Mouse (Mus musculus) frontal cortex, postnatal 10 days (tissue): ENCODE results near the gene Mrrf.
"Not testable (repeated sequence)": the region's sequence is repeated elsewhere in the genome, so short reads cannot be mapped to it uniquely, and the experiment has no call there.

Experiments used
- DNase-seq, 2 experiments: peaks; one replicate each; pipeline ENCODE4 v3.0.0; 2022; ENCODE audit warnings: low spot score in 2 of 2, mixed read lengths in 1 of 2

Gene Mrrf

GRCm38 (mm10) chr2:36129051-36129450 is 7.1 kb upstream of the Mrrf start:
- no peak for DNase-seq

DNA sequence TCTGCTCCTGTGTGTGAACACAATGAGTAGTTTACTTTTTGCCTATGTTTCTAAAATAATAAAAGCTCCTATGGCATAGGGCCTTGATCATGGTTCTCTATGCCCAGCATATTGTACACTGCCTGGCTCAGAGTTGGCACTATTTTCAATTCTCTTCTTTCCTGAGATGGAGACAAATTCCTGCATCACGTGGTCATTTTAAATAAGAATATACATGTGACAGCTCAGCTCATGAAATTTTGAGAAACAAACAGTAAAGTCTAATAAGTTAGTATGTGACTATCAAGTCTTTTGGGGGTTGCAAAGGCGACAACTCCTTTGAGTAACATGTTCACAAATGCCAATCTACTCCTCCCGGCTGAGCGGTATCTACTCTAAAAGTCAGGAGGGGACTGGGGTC is 302 bp upstream of the Mrrf start:
- no peak for DNase-seq

- DNase-seq, result no peak
Measured at GRCm38 (mm10) chr2:36139096-36139495, 2.9 kb downstream of the Mrrf start.

DNA sequence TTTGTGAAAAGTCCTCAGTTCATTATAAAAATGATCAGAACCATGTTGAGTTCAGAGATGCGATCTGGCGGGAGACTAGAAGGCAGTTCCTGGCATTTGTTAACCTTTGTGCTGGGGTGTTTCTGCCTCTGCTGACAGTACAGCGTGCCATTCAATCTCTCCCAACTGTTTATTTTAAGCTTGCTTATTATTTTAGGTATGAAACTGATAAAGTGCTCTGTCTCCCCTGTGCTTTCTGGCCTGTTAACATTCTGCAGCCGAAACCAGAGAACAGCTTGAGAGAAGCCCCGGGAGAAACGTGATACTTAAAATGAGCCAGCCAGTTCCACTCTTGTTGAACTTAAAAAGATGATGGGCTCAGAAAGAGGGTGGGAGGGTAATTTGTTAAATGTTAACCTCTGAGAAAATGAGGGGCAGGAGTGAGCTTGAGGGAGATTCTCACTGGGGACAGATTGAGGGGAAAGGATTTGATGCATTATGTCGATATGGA is 12.7 kb downstream of the Mrrf start:
- DNase-seq, result no peak

- DNase-seq, result not testable (repeated sequence)
Measured at GRCm38 (mm10) chr2:36152401-36152800, 16.2 kb downstream of the Mrrf start.

- no peak for DNase-seq
Measured at GRCm38 (mm10) chr2:36157461-36157860, 21.3 kb downstream of the Mrrf start.

- no peak for DNase-seq
Measured at GRCm38 (mm10) chr2:36159336-36159735, 23.1 kb downstream of the Mrrf start.

DNA sequence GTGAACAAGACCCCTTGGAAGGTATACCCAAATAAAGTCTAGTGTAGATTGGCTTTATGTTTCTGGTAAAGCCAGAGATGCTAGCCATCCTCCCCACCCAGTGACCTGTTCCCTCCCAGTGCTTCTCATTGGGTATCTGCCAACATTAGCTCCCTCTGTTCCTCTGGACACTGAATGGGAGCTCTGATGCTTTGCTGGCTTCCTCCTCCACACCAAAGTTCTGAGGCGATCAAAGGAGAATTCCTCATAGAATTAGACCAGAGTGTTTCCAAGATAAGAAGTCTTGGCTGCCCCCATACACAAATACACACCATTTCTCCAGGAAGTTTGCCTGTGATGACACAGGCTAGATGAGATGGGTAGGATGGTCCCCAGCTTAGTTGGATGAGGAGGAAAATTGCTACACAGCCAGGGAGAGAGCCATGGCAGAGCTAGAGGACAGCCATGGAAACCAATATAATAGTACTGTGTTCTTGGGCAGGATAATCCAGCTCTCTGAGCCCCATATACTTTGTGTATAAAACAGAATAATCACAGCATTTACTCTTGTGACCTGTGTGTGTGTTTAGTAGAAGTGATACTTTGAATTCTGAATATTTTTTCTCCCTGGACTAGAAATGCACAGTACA is 31.9 kb downstream of the Mrrf start:
- DNase-seq, result no peak

GRCm38 (mm10) chr2:36169176-36169575 is 33.0 kb downstream of the Mrrf start:
- no peak for DNase-seq

GRCm38 (mm10) chr2:36172136-36172535 is 35.9 kb downstream of the Mrrf start:
- DNase-seq, result no peak

GRCm38 (mm10) chr2:36172574-36172973 is 36.4 kb downstream of the Mrrf start:
- DNase-seq, result no peak

DNA sequence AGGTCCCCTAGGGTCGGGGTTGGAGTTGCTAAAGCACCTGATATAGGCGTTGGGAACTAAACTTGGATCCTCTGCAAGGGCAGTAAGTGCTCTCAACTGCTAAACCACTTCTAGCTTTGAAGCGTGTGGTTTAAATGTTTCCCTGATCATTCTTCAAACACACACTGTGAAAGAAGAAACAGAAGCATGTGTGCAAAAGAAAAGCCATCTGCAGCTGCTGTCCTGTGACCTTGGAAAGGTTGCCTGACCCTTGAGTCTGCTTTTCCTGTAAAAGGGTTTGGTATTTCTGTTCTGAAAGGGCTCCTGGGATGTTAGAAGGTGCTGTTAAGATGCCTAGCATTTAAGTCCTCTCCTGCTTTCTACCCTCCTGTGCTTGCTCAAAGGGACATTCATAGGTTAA is 43.3 kb downstream of the Mrrf start:
- DNase-seq, result no peak

GRCm38 (mm10) chr2:36181587-36182368 is 45.6 kb downstream of the Mrrf start:
- DNase-seq, result not testable (repeated sequence)

DNA sequence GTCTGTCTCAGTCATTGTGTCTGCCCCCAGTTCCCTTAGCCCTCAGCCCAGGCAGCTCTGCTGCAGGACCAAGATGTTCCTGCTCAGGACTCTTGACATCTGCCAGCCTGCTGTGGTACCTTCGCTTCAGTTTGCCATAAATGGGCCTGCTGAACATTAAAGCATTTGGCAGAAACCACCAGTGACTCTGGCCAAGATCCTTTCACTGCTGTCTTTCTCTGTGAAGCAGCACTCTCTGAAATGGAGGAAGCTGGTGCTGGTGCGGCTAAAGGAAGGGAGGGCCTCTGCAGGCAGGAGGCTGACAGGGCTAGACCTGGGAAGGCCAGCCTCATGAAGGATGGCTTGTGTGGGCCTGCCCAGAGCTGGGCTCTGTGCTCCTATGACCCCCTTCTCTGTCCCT is 47.1 kb downstream of the Mrrf start:
- no peak for DNase-seq

DNA sequence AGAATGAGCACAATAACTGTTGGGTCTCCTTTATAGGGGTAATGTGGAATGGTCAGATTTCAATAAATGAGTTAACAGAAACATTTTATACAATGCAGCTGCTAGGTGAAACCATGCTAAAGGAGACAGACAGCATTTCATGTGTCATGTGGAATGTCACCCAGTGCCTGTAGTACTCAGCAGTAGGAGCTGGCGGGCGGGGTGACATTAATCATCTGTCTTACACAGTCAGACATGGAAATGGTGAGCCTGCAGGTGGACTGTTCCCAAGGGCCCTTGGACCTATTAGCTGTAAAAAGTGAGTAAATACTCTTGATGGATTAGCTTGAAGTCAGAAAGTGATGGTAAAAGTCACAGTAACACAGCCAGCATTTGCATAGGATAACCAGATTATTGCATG is 48.0 kb downstream of the Mrrf start:
- DNase-seq, result no peak

- DNase-seq, result peak in 1 of 2 experiments; percentile 25
Measured at GRCm38 (mm10) chr2:36184876-36185275, 48.7 kb downstream of the Mrrf start.

DNA sequence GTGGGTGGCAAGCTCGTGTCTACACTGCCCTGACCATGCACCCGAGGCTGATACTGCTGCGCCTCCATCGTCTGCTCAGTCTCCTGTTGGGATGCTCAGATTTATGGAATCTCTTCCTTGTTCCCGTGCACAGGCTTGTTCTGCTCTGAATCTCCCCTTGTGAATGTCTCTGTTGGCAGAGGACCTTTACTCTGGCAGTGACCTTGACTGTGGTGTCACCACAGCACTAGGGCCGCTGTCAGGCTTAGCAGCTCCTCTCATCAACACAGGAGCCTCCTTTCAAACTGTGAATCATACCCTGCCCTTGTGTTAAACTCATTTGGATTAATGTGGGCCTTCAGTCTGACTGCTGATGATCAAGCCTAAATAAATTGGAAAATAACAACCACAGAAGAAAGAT is 53.0 kb downstream of the Mrrf start:
- DNase-seq, result not testable (repeated sequence)

DNA sequence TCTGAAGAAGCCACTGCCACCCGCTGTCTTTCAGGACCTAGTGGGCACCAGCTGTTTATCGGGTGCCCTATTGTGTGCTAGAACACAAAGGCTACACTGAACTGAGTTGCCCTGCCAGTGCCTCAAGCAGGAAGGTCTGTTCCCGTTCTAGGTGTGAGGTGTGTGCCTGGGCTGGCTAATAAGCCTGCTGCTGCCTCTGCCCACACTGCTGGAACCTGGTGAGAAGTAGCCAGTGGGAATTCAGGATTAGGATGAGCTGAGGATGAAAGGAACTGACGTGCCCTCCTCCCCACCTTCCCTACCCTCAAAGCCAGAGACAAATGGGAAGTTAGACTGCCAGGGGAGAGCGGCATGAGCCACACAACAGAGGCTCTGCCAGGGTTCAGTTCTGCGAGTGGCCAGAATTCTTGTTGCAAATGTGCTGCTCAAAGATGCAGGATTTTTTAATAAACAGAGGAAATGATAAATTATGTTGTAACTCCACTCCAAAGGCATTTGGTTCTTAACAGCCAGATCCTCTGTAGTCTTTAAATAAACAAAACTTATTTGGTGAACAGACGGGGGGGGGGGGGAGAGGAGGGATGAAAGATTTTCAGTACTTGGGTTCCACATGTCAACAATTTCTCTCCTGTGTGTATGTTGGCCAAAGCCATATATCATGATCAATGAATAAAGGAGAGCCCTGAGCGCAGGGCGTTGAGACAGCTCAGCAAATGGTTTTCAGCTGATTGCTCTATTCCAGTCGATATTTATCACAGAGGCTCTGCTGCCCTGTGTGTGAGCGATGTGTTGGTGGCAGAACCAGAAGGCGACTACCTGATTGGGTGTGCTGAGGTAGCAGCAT is 55.1 kb downstream of the Mrrf start:
- DNase-seq, result no peak

DNA sequence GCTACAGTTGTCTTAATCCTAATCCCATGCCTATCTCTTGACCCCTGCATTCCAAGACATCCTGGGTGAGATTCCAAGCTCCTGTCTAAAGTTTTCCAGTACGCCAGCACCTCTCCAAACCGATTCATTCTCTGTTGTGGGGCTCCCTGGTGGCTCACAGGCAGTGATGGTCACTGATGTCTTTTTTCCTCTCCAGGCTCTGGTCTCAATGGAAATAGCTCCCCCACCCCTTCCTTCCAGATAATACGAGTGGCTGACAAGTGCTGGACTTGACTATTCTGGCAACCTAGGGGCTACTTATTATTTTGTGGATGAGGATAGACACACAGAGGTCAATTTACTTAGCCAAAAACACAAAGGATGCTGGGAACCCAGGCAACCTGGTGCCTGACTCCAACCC is 60.8 kb downstream of the Mrrf start:
- no peak for DNase-seq

DNA sequence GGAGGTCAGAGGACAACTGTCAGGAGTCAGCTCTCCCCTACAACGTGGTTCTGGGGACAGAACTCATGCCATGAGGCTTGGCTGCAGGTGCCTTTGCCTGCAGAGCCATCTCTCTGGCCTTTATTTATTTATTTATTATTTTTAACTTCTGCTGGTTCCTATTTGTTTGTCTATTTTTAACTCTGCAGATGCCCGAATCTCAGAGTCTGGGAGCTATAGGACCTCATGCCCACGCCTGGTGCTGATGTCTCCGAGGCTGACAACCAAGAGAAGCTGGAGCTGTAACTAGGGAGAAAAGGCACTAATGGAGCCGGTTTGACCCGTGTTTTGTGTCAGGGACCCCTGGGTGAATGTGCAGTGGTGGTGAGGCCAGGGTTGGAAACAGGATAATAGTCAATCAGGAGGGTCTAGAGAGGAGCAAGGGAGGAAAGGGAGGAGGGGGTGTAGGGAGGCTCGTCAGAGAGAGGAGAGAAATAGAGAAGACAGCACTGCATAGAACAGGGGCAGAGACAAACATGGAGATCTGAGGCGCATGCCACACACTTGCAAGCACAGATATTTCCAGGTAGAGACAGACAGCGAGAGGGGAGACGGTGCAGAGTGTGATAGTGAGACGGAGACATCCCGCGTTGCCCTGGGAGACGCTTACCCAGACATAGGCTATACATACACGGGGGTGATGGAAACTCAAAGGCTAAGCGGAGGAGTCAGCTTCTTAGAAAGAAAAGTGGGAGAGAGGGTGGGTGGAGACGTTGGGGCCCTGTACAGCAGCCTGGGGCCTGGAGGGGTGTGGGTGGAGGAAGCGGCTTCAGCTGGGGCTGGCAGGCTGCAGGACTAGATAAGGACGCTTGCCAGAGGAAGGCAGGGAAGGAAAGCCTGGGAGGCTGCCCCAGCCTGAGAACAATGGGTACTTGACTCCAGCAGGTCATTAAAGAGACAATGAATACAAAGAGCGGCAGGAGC is 62.0 kb downstream of the Mrrf start:
- DNase-seq, result peak; percentile 52 to 57

DNA sequence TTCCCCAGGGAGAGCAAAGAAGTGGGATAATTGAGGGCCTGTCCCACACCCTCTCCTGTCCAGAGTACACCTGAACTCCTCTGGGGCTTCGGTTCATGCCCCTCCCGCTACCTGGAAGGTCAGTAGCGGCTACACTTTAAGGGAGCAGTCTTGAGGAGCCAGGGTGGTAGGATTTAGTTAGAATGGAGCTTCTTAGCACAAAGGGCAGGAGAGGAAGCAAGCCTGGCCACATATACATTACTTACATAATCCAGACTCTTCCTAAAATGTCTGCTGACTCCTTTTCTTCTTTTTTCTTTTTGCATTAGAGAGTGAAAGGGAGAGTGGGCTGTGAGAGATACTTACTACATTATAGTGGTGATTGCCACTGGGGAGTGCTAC is 62.7 kb downstream of the Mrrf start:
- DNase-seq, result no peak
